Mouse (Mus musculus): ENCODE measurements around the gene 4932438H23Rik.

4932438H23Rik gene

GRCm38 (mm10) chr16:91010581-91011020, 84.3 kb downstream of the 4932438H23Rik start:
- DNase-seq (ENCODE audit: extremely low read depth, low read depth, low spot score) = no peak

- no peak for DNase-seq (ENCODE audit: extremely low read depth, low read depth, low spot score)
These were observed 84.9 kb downstream of the 4932438H23Rik start for GRCm38 (mm10) chr16:91009942-91010529.

- no peak for DNase-seq (ENCODE audit: extremely low read depth, low read depth, low spot score)
These were observed 89.9 kb downstream of the 4932438H23Rik start for GRCm38 (mm10) chr16:91004915-91005538.

Measured in fat pad, adult 2 months (tissue).